Mouse (Mus musculus) gastrocnemius, postnatal 10 days (tissue): ENCODE measurements around the gene Prex1. TPM values are rescaled to one million over a fixed set of nuclear protein-coding genes. Genes with fewer than 3 reads are reported as not detected.

Source experiments
- DNase-seq: peaks from one replicate; pipeline ENCODE4 v3.0.0; 2021; ENCODE audit warnings: mixed read lengths
- total RNA-seq, 2 experiments: library from RNA; stranded (reverse); gene quantifications; 2 replicates each; pipeline ENCODE4 v1.2.3; 2021

The Prex1 gene
- total RNA-seq, 2 experiments from 2014 or later = 12.9 to 20.3 TPM

DNA sequence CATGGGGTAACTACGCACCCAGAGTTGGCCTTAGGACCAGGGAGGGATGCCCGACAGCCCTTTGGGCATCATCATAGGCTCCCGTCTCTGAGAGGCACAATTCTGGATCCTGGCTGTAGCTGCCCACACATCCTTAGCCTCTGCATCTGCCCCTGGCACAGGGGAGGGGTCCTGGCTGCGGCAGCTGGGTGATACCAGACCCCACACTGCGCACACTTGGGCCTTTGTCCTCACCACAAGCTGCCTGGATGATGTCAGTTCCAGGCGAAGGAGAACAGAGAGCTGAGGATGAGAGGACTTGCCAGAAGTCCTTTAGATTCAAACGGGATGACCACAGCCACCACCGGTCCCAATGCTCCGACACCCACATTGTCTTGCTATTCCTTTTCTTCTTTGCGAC is 78.1 kb downstream of the Prex1 start:
- no peak for DNase-seq

DNA sequence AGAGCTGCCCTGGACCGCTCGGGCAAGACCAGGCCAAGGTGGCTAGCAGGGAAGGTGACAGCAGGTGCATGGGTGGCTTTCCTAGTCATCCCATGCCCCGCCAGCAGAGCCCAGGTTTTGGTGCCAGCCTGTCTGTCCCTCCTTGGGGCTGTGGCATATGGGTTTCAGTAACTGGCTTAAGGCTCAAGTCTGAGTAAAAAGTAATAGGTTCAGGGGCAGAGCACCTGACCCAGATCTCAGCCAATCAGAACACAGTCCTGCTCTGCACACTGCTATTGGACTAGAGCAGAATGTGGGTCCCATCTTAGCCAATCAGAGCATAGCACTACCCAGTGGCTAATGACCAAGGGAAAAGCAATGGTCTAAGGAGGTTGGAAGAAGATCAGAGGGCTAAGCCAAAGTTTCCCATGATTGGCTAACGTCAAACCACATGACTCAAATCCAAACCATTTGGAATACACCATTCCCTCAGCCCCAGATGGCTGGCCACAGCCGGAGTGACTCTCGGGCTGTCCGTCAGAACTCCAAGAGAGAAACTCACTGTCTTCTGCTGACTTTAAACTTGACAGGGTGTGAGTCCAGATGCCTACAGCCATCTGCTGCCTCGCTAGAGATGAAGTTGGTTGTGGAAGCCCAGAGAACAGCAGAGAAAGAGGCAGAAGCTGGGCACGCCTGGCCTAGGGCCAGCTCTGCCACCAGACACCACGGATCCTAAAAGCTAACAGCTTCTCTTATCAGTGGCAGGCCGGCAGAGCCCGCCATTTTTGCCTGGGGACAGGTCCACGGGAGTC is 80.9 kb downstream of the Prex1 start:
- DNase-seq = no peak

DNA sequence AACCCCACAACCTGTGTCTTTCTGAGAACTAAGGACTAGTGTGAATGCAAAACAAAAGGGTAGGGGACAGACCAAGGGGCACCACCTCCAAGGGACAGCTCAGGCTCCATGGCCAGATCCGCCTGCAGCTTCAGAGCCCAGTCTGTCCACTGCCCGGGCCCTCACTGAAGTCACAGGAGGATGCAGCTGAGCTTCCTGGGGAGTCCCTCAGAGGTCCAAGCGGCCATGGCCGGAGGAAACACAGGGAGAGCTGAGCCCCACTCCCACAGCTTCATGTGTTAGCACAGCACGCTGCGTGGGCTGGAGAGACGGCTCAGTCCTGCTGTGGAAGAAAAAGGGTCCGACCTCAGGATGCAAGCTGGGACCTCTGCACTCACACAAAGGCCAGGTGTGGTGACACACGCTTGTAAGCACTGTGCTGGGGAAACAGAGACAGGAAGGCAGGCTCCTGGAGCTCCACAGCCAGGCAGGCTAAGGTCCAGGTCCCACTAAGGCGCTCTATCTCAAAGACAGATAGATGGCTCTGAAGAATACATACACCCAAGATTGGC is 81.9 kb downstream of the Prex1 start:
- DNase-seq = no peak

DNA sequence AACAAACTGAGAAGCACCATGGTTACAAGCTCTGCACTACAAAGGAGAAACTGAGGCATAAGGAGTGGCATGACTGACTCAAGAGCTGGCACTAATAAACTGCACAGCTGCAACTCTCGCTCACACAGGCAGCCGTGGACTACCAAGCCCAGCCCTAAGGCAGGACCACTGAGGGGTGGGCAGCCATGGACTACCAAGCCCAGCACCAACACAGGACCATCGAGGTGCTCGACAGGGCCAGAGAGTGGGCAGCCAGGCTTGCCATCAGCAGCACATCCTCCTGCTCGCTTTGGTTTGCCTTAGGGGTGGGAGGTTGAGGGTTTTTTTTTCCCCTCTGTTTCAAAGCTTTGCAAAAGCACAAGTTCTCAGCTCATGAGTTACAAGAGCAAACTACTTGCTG is 82.4 kb downstream of the Prex1 start:
- no peak for DNase-seq

DNA sequence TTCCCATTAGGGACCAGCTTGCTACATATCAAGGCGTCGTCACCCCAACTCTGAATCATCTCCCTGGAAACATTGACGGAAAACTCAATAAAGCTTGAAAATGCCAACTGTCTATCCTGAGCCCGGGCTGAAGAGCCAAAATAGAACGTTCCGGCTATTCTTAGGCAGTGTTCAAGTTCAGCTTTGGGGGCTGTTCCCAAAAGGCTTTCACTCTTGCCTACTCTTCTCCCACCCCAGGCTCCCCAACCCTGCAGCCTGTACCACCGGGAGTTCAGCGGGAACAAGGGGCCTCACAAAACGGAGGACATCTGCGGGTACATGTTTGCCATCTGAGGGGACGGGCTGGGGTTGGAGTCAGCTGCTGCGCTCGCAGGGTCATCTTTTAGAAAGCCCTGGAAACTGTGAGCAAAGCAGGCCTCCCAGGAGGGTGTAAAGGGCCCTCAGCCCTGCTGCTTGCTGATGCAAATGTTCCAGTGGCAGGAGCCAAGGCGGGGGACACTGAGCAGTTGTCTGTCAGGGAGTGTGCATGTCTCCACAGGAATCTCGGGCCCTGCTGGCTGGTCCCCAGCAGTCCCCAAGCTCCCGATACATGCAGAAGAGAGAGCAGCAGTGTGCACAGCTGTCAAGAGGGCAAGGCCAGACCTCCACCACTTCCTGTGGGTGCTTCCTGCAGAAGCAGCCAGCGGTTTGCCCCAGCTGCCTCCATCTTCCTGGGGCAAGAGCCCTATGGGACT is 83.5 kb downstream of the Prex1 start:
- no peak for DNase-seq

DNA sequence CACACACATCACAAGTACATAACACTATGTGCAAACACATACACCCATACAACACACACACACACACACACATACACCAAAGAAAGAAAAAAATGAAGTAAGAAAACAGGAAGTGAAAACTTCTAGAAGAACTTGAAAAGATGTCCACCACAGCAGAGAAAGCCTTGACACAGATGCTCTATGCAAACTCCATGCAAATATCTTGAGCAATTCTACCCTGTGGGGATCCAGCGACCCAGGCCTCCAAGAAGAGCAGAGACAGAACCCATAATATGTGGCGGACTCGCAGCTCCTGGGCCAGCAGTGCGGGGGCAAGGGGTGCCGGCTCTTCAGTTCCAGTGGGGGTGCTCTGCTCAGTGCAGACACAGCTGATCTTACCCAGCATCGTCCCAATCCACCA is 86.1 kb downstream of the Prex1 start:
- no peak for DNase-seq

DNA sequence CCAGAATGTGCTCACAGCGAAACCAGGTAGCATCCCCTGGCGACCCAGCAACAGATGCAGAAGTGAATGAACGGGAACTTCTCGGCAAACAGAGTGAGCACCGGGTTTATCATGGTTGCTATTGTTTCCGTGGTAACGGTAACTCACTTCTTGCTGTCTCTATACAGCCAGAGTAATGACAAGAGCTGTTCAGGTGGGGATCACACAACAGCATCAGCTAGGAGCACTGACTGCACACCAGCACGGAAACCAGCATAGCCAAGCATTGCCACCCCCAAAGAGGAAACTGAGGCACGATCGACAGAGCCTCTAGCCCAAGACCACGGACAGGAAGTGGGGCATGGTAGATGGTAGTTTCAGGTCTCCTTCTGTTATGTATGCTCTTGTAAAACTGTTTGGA is 88.4 kb downstream of the Prex1 start:
- DNase-seq = no peak

DNA sequence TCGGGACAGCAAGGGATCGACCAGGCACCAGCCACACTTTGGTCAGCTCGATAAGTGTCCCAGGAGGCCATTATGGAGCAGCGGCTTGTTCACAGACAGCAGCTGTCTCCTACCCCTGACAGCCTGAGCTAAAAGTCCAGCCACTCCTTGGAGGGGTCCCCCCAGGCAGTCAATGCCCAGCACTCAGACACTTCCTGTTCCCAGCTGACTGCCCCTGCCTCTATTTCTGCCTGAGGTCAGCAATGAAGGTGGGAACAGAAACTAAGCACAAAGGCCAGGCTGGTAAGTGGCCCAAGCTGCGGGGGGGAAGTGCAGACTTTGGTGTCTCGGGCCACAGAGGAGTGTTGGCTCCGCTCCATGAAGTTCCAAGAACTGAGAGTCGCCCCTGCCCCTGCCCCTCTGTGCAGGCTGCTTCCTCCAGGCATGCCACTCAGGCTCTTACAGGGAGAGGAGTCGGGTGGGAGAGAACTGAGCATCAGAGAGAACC is 90.5 kb downstream of the Prex1 start:
- DNase-seq = no peak

DNA sequence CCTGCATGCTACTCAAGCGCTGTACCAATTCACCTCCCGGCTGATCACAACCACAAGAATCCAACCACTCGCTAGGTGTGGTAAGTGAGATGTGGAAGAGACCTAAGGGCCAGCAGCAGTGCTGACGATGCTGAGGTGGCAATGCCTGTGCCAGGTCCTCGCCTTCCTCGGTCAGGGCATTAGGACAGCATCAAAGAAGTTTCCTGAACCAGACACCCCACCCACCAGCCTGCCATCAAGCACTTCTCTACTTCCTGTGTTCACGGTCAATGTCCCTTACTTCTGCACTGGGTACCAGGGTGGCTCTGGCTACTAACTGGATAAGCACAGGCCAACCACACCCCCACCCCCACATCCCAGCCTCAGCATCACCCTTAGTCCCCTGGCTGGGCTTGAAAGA is 91.0 kb downstream of the Prex1 start:
- no peak for DNase-seq

DNA sequence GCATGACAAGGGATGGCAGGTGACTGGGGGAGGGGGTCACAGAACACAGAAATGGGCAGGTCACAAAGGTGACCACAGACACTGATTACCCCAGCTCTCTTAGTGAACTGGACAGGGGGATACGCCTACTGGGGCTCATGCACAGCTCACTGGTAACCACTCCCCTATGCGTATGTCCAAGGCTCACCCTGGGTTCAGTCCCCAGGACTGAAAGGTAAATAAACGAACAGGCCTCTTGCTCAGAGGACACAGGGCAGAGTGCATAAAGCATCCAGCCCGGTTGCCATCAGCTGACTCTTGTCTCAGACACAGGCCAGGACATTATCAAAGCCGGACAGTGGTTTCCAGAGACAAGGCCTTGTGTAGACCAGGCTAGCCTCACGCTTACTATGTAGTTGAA is 91.6 kb downstream of the Prex1 start:
- no peak for DNase-seq

DNA sequence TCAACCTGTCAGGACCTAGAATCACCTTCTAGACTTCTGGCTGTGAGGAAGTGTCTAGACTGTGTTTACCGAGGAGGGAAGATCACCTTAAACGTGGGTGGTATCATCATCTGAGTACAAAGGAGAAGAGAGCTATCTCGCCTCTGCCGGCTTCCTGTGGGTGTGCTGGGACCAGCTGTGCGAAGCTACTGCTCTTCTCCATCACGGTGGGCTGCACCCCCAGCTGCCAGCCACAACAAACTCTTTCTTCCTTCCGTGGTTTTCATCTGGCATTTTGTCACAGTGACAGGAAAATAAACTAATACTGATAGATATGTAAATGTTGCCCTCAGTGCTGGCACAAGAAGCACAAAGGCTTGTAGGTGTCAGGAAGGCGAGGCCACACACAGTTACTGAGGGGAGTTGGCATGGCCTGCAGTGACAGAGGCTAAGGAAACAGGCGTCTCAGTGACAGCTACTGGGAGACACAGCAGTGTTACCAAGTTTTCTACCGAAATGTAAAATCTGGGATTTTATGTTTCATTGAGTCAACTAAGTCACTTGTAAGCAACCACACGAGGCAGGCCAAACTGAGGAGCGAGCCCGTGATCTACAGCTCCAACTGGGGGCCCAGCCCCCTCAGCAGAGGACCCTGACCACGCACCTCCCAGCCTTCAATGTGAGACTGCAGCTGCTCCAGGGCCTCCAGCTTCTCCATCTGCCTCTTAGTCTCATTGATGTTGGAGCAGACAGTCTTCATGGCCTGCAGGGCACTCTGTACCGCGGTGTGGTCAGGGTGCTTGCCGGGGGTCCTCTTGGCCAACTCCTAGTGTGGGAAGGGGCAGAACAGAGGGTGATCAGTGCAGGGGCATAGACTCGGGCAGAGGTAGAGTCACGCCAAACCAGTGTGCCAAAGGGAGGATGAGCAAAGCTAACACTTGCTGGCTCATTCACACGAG is 92.8 kb downstream of the Prex1 start:
- DNase-seq = no peak

DNA sequence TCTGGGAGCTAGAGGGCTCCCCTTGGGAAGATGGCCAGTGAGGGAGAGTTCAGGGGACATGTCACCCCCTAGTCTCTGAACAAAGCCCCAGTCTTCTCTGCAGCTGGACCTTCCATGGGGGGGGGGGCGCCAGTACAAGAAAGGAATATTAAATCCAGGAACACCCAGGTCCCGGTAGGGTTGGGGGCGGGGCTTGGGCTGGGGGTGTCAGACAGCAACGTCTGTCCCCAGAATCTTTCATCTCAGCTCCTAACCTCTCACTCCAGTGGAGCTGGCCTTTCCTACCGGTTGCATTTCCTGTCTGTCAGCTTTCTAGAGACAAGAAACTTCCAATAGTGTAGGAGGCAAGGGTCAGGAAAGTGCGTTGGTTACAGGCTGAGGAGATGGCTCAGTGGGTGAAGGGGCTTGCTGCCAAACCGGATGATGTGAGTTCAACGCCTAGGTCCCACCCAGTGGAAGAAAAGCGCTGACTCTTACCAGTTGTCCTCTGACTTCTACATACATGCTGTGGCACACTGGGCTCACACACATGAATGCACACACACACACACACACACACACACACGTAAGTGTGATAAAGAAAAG is 93.6 kb downstream of the Prex1 start:
- DNase-seq = no peak

DNA sequence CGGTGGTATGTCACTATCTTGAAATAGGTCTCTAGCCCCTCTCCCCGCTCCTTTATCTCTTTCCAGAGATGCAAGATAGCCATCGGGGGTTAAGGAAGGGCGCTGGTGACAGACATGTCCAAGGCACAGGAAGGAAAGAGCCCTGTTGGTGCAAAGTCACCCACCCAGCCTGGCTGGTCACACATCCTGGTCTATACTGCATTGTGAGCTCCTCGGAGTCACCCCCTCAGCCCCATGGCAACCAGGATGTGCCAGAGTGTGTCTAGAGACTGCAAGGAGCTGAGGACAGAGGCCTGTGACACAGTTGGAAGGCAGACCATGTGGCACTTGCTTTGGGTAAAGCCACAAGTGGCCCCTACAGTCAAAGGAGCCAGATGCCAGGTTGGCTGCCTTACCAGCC is 94.4 kb downstream of the Prex1 start:
- no peak for DNase-seq

DNA sequence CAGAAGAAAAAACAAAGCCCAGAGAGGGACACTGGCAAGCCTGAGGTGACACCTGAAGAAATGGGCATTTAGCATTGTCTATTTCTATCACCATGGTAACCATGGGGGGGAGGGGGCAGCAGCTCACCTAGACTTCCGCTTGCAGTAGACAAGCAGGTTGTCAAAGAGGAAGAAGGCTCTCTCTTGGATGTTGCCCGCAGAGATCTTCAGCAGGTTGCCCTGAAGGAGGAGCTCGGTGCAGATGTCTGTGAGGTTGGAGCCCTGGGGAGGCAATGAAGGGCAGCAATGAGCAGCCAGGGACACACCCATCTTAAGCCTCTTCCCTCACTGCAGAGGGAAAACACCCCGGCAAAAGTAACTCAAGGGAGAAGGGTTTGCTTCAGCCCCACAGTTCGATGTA is 95.9 kb downstream of the Prex1 start:
- no peak for DNase-seq

DNA sequence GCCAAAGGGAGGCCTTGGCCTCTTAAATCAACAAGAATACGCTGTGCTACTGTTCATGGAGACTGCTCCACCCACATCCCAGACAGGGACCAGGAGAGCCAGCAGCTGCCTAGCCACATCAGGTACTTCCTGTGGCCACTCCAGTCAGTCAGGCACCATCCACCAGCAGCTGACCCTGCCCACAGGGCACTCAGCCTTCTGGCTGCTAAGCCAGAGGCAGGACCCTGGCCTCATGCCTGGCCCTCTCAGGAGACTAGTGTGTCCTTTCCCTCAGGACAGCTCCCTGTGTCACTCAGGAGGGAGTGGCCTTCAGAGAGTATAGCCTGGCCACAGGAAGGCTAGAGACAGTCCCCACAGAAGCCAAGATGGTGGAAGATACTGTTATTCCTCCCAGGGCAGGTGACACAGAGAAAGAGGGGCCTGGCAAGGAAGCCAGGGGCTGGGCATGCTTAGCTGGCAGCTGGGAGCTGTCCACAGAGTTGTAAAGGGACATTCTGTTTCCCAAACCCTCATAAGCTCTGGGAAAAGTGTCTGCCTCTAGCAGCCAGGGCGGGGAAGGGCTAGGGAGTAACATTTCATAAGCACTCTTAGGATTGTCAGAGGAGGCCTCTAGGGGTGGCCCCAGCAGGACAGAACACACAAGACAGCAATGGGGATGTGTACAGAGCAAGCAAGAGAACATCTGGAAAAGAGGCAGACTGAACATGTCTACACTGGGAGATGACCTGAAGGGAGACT is 98.1 kb downstream of the Prex1 start:
- DNase-seq = peak; percentile 75

DNA sequence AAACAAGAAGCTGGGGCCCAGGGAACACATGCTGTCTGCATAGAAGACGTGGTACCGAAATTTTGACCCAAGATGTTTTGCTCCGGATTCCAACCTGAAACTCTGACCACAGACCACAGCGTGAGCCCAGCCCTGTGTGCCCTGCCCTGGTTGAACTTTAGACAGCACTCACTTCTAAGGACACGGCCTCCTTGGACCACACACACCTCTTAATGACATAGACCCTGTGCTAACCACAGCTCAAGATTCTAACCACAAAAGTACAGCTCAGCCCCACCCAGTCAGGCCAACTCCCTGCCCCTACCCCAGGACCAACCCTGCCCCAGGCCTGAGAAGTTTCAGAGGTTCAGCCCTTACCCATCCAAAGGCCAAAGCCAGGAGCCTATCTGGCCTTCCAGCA is 103.4 kb downstream of the Prex1 start:
- DNase-seq = no peak

DNA sequence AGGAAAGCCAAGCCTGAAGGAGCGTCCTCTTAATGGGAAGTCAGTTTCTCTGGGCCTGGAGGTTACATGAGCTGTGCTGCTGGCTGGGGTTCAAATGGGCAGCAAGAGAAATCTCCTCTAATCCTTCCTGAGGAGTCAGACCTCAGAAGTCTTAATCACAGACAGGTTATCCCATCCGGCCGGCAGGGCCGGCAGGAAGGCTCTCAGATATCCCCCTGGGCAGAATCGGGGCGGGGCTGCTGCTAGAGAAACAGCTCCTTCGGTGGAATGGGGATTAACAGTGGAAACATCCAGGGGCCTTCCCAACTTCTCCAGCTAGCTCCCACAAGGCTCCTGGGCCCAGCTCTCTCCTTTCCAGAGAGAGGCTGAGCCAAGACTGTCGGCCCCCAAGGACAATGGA is 105.1 kb downstream of the Prex1 start:
- DNase-seq = peak; percentile 60

DNA sequence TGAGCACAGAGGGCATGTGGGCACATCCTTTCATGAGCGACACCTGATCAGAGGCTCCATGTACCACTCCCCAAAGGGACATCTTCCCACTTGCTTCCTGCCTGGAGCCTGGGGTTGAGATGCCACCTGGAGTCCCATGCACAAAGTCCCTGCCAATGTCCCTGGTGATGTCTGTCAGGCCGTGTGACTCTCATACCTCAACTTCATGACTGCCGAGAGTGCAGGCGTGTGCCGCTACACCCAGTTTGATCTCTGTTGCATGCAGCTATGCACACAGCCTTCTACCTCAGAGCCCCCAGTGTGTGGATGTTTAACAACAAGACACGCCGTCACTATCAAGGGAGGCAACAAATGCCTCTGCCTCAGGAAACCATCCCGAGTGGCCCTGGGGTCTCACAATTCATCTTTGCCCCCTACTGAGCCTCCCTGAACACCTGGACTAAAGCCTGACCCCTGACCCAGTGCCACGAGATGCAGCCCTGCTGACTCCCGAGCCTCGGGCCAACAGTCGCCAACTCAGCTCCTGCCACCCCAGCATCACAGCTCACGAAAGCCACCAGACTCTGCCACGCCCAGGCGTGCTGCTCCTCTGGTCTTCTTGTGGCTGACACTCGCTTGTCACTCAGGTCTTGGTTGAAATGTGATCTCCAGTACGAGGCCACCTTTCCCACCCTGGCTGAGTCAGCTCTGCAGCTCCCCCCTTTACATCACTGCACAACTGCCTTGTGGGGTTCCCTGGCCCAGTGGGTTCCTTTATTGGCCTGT is 107.0 kb downstream of the Prex1 start:
- DNase-seq = no peak

DNA sequence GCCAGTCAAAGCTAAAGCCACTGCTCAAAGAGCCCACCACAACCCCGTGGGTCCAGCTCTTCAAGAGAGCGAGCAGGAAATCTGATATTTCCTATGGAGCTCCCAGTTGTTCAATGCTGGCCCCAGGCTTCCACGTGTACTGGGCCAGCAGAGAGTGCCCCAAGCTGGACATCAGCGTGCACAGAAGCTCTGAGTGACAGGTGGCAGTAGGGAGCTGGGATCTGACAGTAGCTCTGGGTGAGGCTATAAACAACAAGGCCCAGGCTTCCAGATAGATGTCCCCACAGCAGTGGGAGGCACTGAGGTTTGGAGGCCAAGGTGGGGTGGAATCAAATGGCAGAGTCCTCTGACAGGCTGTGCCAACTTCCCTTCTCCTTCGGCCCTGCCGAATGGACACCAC is 107.6 kb downstream of the Prex1 start:
- DNase-seq = no peak

DNA sequence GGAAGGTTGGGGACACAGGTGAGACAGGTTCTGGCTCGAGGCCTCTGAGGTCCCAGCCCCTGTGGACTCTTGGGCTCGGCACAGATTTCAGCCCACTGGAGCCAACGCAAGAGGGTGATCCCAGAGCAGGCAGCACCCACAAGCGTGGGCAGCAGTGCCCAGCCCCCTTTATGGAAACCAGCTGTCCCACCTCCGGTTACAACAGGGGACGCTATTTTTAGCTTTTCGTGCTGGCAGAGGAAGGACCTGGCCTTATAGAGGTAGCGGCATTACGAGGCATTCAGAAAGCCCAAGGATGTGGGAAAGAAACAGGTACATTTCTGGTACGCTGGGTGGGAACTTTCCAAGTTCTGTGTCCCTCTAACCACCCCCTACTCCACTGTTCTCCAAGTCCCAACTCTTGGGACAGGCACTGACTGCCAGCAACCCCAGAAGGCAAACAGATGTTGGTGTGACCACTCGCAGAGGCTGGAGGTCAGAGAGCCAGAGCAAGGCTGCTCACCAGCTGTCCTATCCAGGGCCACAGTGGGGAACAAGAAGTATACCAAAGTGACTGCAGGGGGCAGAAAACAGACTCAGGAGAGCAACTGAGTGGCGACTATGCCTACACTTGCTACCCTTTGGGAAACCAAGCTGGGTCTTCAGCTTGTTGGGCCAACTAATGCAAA is 108.3 kb downstream of the Prex1 start:
- DNase-seq = peak; percentile 40
